Mouse (Mus musculus): ENCODE results near the gene Mettl7a1. TPM values are rescaled to one million over a fixed set of nuclear protein-coding genes. Genes with fewer than 3 reads are reported as not detected.
"Not testable (repeated sequence)": the region's sequence is repeated elsewhere in the genome, so short reads cannot be mapped to it uniquely, and the experiment has no call there.

Mettl7a1 gene
- polyA plus RNA-seq (2012; ENCODE audit: insufficient read depth, insufficient read length, missing spikeins) = 231 and 236 TPM in 2 replicates

GRCm38 (mm10) chr15:100304019-100304991, at the start of gene Mettl7a1:
Gene Mettl7a1, plus strand, starts transcription at chr15:100304140.
- H3K4me3 ChIP-seq (ENCODE audit: insufficient read depth, low read depth, low read length) = peak within 1 kb of the TSS; percentile 70
- peaks cover 4% of the 10 kb centered on the region; the same call in 1 of the 2 replicates for H3K4me1 ChIP-seq (ENCODE audit: control insufficient read depth, insufficient read depth, insufficient read length, low read length)
- H3K27ac ChIP-seq (replicated peaks; ENCODE audit: low read depth, low read length) = peak within 1 kb of the TSS; percentile 66

- Histone ChIP-seq H3K4me3 (ENCODE audit: insufficient read depth, low read depth, low read length) (no peak overlapping the region), H3K27ac (replicated peaks; ENCODE audit: low read depth, low read length) (no peak overlapping the region), H3K4me1 (ENCODE audit: control insufficient read depth, insufficient read depth, insufficient read length, low read length) (no peaks in the 10 kb centered on the region)
Observed at GRCm38 (mm10) chr15:100256386-100256785, 47.6 kb upstream of the Mettl7a1 start.

GRCm38 (mm10) chr15:100257305-100257704, 46.6 kb upstream of the Mettl7a1 start:
- Histone ChIP-seq H3K4me1 (ENCODE audit: control insufficient read depth, insufficient read depth, insufficient read length, low read length) (no peaks in the 10 kb centered on the region), H3K27ac (replicated peaks; ENCODE audit: low read depth, low read length) (no peak overlapping the region), H3K4me3 (ENCODE audit: insufficient read depth, low read depth, low read length) (no peak overlapping the region)

GRCm38 (mm10) chr15:100258646-100259425, 45.1 kb upstream of the Mettl7a1 start:
- Histone ChIP-seq H3K27ac (replicated peaks; ENCODE audit: low read depth, low read length) (no peak overlapping the region), H3K4me1 (ENCODE audit: control insufficient read depth, insufficient read depth, insufficient read length, low read length) (no peaks in the 10 kb centered on the region), H3K4me3 (ENCODE audit: insufficient read depth, low read depth, low read length) (no peak overlapping the region)

GRCm38 (mm10) chr15:100260351-100260750, 43.6 kb upstream of the Mettl7a1 start:
- H3K27ac ChIP-seq (replicated peaks; ENCODE audit: low read depth, low read length) = not testable (repeated sequence)

GRCm38 (mm10) chr15:100263246-100263905, 40.6 kb upstream of the Mettl7a1 start:
- H3K27ac ChIP-seq (replicated peaks; ENCODE audit: low read depth, low read length) = no peak overlapping the region
- H3K4me1 ChIP-seq (ENCODE audit: control insufficient read depth, insufficient read depth, insufficient read length, low read length) = no peaks in the 10 kb centered on the region

More at GRCm38 (mm10) chr15:100260351-100260750, 43.6 kb upstream of the Mettl7a1 start:
- not testable (repeated sequence) for H3K4me1 ChIP-seq (ENCODE audit: control insufficient read depth, insufficient read depth, insufficient read length, low read length); H3K4me3 ChIP-seq (ENCODE audit: insufficient read depth, low read depth, low read length)

GRCm38 (mm10) chr15:100265586-100266325, 38.2 kb upstream of the Mettl7a1 start:
- Histone ChIP-seq H3K4me3 (ENCODE audit: insufficient read depth, low read depth, low read length) (no peak overlapping the region), H3K4me1 (ENCODE audit: control insufficient read depth, insufficient read depth, insufficient read length, low read length) (no peaks in the 10 kb centered on the region), H3K27ac (replicated peaks; ENCODE audit: low read depth, low read length) (no peak overlapping the region)

More at GRCm38 (mm10) chr15:100263246-100263905, 40.6 kb upstream of the Mettl7a1 start:
- no peak overlapping the region for H3K4me3 ChIP-seq (ENCODE audit: insufficient read depth, low read depth, low read length)

- H3K27ac ChIP-seq (replicated peaks; ENCODE audit: low read depth, low read length) = no peak overlapping the region
- H3K4me1 ChIP-seq (ENCODE audit: control insufficient read depth, insufficient read depth, insufficient read length, low read length) = no peaks in the 10 kb centered on the region
Observed at GRCm38 (mm10) chr15:100268916-100269315, 35.0 kb upstream of the Mettl7a1 start.

GRCm38 (mm10) chr15:100269776-100270175, 34.2 kb upstream of the Mettl7a1 start:
- no peak overlapping the region for H3K4me3 ChIP-seq (ENCODE audit: insufficient read depth, low read depth, low read length)
- no peak overlapping the region for H3K27ac ChIP-seq (replicated peaks; ENCODE audit: low read depth, low read length)
- no peaks in the 10 kb centered on the region for H3K4me1 ChIP-seq (ENCODE audit: control insufficient read depth, insufficient read depth, insufficient read length, low read length)

More at GRCm38 (mm10) chr15:100268916-100269315, 35.0 kb upstream of the Mettl7a1 start:
- H3K4me3 ChIP-seq (ENCODE audit: insufficient read depth, low read depth, low read length) = no peak overlapping the region

- not testable (repeated sequence) for H3K4me3 ChIP-seq (ENCODE audit: insufficient read depth, low read depth, low read length)
Observed at GRCm38 (mm10) chr15:100270609-100271008, 33.3 kb upstream of the Mettl7a1 start.

GRCm38 (mm10) chr15:100271411-100271810, 32.5 kb upstream of the Mettl7a1 start:
- Histone ChIP-seq H3K4me1 (ENCODE audit: control insufficient read depth, insufficient read depth, insufficient read length, low read length) (no peaks in the 10 kb centered on the region), H3K27ac (replicated peaks; ENCODE audit: low read depth, low read length) (no peak overlapping the region), H3K4me3 (ENCODE audit: insufficient read depth, low read depth, low read length) (no peak overlapping the region)

More at GRCm38 (mm10) chr15:100270609-100271008, 33.3 kb upstream of the Mettl7a1 start:
- H3K27ac ChIP-seq (replicated peaks; ENCODE audit: low read depth, low read length); H3K4me1 ChIP-seq (ENCODE audit: control insufficient read depth, insufficient read depth, insufficient read length, low read length): not testable (repeated sequence)

GRCm38 (mm10) chr15:100273791-100274308, 30.1 kb upstream of the Mettl7a1 start:
- not testable (repeated sequence) for H3K27ac ChIP-seq (replicated peaks; ENCODE audit: low read depth, low read length); H3K4me1 ChIP-seq (ENCODE audit: control insufficient read depth, insufficient read depth, insufficient read length, low read length); H3K4me3 ChIP-seq (ENCODE audit: insufficient read depth, low read depth, low read length)

- Histone ChIP-seq H3K4me3 (ENCODE audit: insufficient read depth, low read depth, low read length) (no peak overlapping the region), H3K27ac (replicated peaks; ENCODE audit: low read depth, low read length) (no peak overlapping the region), H3K4me1 (ENCODE audit: control insufficient read depth, insufficient read depth, insufficient read length, low read length) (no peaks in the 10 kb centered on the region)
Observed at GRCm38 (mm10) chr15:100274790-100275559, 29.0 kb upstream of the Mettl7a1 start.

All from brown adipose tissue, adult 24 weeks (tissue).